Mouse (Mus musculus) heart, adult 2 months (tissue): ENCODE results near the gene Ell.

ENCODE experiments used
- CTCF ChIP-seq: fragments of 200-600 bp; IDR thresholded peaks from 2 replicates; pipeline ENCODE4 v1.8.1; 2022; ENCODE audit warnings: antibody characterized with exemption, mild to moderate bottlenecking, moderate library complexity
- EP300 ChIP-seq: fragments of 200-500 bp; IDR thresholded peaks from 2 replicates; pipeline ENCODE4 v1.6.1; 2011; ENCODE audit warnings: low read depth, low read length, control low read depth; ENCODE audit not compliant: insufficient read depth
- POLR2A ChIP-seq: fragments of 200-500 bp; IDR thresholded peaks from 2 replicates; pipeline ENCODE4 v1.6.1; 2011; ENCODE audit warnings: mild to moderate bottlenecking, low read depth, low read length, control low read depth; ENCODE audit not compliant: insufficient read depth

DNA sequence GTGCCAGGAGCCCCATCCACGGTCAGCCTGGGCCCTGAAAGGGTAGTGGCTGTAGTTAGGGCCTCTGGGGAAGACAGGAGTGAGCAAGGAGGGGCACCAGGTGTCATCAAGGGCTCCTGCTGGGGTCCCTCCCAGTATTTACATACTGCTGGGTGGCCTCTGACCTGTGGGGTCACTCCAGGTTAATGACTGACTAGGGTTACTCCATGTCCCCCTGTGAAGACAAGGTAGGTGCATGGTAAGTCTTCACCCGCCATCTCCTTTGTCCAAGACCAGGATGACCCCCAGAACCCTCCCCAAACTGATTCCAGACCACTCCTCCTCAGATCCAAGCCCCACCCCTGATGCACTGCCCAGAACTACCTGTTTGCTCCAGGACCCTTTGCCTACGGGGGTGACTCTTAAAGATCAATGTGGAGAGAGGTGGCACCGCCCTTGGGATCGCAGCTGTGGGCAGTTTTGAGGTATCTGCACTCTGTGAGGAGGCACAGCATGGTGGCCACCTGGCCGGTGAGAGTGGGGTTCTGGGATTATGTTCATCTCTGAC is 93.2 kb downstream of the Ell start, which contains the start of gene Gdf15:
- TF ChIP-seq POLR2A (no peak), CTCF (no peak), EP300 (no peak)
